Mouse (Mus musculus): Measurements from ENCODE around the gene Slc7a10. TPM values are rescaled to one million over a fixed set of nuclear protein-coding genes. Genes with fewer than 3 reads are reported as not detected.
"Not testable (repeated sequence)": the region's sequence is repeated elsewhere in the genome, so short reads cannot be mapped to it uniquely, and the experiment has no call there.

Gene Slc7a10
- total RNA-seq, 2 experiments from 2014 or later, result not detected

DNA sequence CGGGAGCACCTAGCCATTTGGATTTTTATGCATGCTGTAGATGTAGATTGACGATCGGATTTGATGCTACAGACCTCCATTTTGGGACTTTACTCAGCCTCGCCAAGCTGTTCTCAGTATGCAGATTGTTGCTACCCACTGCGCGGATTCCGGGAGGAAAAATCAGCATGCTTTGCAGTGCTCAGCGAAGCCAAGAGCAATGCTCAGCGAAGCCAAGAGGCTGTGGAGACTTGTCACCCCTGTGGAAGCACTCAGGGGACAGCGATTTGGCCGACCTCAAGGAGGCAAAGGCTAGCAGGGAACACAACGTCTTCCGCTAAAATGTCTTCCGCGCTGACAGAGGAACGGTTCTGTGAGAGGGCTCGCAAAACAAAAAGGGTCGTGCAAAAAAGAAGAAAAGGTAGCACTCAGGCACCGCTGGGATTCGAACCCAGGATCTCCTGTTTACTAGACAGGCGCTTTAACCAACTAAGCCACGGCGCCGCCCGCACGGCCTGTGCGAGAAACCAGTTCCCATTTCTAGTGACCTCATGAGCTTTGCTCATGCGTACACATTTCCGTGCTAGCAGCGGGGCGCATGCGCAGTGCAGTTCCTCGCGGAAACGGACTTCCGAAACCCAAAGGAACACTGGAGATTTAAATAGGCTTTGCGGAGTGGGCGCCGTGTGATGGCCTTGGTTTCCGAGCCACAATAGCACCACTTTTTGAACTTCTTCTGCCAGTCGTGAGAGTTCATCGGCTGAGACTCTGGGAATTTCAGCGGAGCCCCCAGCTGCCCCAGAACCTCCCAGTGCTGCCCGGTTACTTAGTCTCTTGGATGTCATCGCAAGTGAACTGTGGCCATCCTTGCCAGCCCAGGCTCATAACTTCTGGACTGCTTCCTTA is 48.4 kb downstream of the Slc7a10 start:
- peak; percentile 89 for ATAC-seq (ENCODE audit: poor library complexity, severe bottlenecking)

DNA sequence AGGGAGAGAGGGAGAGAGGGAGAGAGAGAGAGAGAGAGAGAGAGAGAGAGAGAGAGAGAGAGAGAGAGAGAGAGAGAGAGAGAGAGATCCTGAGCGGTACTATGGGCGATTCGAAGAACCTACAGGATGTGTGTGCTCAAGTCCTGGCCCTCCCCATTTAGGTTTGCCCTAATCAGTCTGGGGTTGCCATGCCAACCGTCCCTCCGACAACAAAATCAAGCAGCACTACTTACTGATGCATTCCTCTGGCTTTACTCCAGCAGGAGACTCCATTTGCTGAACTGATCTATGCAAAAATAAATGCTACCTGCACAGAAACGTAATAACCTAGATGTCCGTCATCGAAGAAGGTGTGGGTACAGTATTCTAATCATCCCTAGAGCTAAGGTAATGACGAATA is 49.1 kb downstream of the Slc7a10 start:
- ATAC-seq (ENCODE audit: poor library complexity, severe bottlenecking), result no peak

DNA sequence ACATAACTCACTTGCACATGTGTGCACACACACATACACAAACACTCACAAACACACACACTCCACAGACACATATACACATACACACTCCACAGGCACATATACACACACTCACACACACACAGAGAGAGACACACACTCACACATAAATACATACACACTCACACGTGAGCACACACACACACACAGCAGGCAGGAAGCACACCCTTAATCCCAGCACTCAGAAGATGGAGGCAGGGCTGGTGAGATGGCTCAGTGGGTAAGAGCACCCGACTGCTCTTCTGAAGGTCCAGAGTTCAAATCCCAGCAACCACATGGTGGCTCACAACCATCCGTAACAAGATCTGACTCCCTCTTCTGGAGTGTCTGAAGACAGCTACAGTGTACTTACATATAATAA is 51.8 kb downstream of the Slc7a10 start:
- not testable (repeated sequence) for ATAC-seq (ENCODE audit: poor library complexity, severe bottlenecking)

Other genes with a start within 250 kb of the Slc7a10 start
- gene Cebpg, start 129.8 kb upstream of the Slc7a10 start, total RNA-seq (2015), result 29.8 and 33.5 TPM in 2 replicates
- 60.1 and 86.5 TPM in 2 replicates for gene Cebpg, start 129.8 kb upstream of the Slc7a10 start, total RNA-seq (2017)
- gene Cebpa, start 67.1 kb upstream of the Slc7a10 start, total RNA-seq (2015), result 48.7 and 57.0 TPM in 2 replicates
- 21.7 and 22.4 TPM in 2 replicates for gene Cebpa, start 67.1 kb upstream of the Slc7a10 start, total RNA-seq (2017)
- gene Lrp3, start 29.1 kb downstream of the Slc7a10 start, total RNA-seq (2015), result not detected in 2 replicates
- not detected in 2 replicates for gene Lrp3, start 29.1 kb downstream of the Slc7a10 start, total RNA-seq (2017)
- 7.2 and 7.7 TPM in 2 replicates for gene Gpatch1, start 132.1 kb downstream of the Slc7a10 start, total RNA-seq (2015)
- 7.2 TPM in 2 replicates for gene Gpatch1, start 132.1 kb downstream of the Slc7a10 start, total RNA-seq (2017)
- not detected in 2 replicates for gene Rhpn2, start 147.8 kb downstream of the Slc7a10 start, total RNA-seq (2015)
- not detected in 2 replicates for gene Rhpn2, start 147.8 kb downstream of the Slc7a10 start, total RNA-seq (2017)
- 10.8 and 12.2 TPM in 2 replicates for gene Faap24, start 210.5 kb downstream of the Slc7a10 start, total RNA-seq (2015)
- 5.5 and 11.1 TPM in 2 replicates for gene Faap24, start 210.5 kb downstream of the Slc7a10 start, total RNA-seq (2017)
- 9.6 and 16.9 TPM in 2 replicates for gene Cep89, start 210.7 kb downstream of the Slc7a10 start, total RNA-seq (2015)
- 5.7 TPM in 2 replicates for gene Cep89, start 210.7 kb downstream of the Slc7a10 start, total RNA-seq (2017)

All from megakaryocyte, adult 5-6 weeks (primary cell).